Mouse (Mus musculus) cerebellum, postnatal 25 days (tissue): ENCODE measurements at regions not wholly inside any gene's neighbourhood (a gene's known extent, or its start where the extent isn't known, plus 50 kb on each side); places are given as distances from the start of the nearest gene placed in this dataset.

Source experiments
- DNase-seq, 2 experiments: peaks; one replicate each; pipeline ENCODE4 v3.0.0; 2021; ENCODE audit warnings: mixed read lengths in 2 of 2

GRCm38 (mm10) chr14:70839126-70839525 is 239.5 kb upstream of the Fam160b2 start:
- no peak for DNase-seq

- DNase-seq, result no peak
Measured at GRCm38 (mm10) chr14:70837528-70837927, 237.9 kb upstream of the Fam160b2 start.

DNA sequence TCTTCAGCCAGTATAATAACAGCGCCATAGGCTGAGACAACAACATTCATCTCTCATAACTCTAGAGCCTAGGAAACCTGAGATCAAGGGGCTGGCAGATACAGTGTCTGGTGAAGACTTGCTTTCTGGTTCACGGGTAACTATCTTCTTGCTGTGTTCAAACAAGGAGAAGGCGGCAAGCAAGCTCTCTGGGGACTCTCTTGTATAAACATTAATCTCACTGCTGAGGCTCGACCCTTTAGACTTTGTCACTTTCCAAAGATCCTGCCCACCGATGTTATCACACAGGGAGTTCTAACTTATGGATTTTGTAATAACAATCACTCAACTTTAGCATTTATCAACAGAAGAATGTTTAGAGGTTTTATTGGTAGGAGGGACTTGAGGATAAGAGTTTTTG is 233.6 kb upstream of the Fam160b2 start:
- no peak for DNase-seq

DNA sequence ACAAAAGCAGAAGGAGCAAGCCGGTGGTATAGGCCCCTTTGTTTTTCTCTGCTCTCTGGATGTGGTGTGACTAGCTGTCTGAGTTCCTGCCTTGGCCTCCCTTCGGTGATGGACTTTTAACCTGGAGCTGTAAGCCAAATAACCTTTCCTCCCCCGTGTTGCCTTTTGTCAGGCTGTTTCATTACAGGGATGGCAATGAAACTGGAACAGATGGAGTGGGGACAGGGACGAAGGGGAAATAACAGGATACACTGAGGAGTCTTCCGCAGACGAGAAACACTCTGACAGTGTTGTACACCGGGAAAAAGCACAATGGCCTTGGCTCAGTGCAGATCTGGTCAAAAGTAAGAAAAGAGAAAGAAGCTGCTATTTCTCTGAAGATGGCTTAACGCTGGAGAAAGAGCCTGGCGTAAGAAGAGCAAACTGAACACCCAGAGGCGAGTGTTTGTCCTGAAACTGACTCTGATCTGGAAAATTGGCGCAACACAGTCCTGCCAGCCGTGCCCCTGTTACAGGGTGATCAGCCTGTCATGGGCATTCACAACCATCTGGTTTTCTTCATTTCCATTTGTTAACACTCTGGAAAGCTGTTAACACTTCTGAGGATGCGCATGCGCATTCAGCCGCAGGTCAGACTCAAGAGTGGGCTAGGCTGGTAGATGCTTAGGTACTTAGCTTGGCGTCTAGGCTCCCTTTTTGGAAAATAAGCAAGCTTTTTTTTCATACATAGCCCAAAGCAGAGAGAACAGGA is 233.0 kb upstream of the Fam160b2 start:
- peak; percentile 9 to 23 for DNase-seq

DNA sequence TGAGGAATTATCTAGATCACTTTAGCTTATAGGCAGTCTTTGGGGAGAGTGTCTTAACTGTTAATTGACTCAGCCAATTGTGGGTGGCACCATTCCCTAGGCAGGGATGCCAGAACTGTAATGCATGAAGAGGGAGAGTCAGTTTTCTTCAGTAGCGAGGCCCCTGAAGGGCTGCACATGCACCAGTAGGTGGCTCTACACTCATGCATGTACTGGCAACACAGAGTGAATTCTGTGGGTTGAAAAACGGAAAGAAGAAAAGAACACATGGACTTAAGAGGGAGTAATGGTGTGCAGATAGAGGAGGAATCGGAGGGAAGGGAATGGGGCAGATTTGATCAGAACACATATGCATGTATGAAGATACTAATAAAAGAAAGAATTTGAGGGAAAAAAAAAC is 232.4 kb upstream of the Fam160b2 start:
- DNase-seq, result no peak
